Mouse (Mus musculus) embryonic fibroblast, embryonic 13.5 days (primary cell): ENCODE measurements around the gene Six1. TPM values are rescaled to one million over a fixed set of nuclear protein-coding genes. Genes with fewer than 3 reads are reported as not detected.
"Not testable (repeated sequence)": the region's sequence is repeated elsewhere in the genome, so short reads cannot be mapped to it uniquely, and the experiment has no call there.

ENCODE experiments used
- H3K27ac ChIP-seq: 2 replicates; pipeline ENCODE4 v1.5.1; 2012; ENCODE audit warnings: low read length, control low read depth, inconsistent platforms; ENCODE audit not compliant: insufficient read depth
- H3K4me1 ChIP-seq: 2 replicates; pipeline ENCODE4 v1.6.1; 2011; ENCODE audit warnings: low read length; ENCODE audit not compliant: control insufficient read depth, insufficient read depth
- H3K4me3 ChIP-seq: 2 replicates; pipeline ENCODE4 v1.5.1; 2011; ENCODE audit warnings: mild to moderate bottlenecking, control low read depth, low read length; ENCODE audit not compliant: insufficient read depth
- CTCF ChIP-seq: IDR thresholded peaks from 2 replicates; pipeline ENCODE4 v1.5.1; 2011; ENCODE audit warnings: mild to moderate bottlenecking, control low read depth, low read length, moderate library complexity, borderline replicate concordance; ENCODE audit not compliant: insufficient read depth
- POLR2A ChIP-seq: IDR thresholded peaks from 2 replicates; pipeline ENCODE4 v1.6.1; 2011; ENCODE audit warnings: low read depth, mild to moderate bottlenecking, control low read depth, low read length, moderate library complexity
- polyA plus RNA-seq: library from polyadenylated mRNA; stranded (reverse); fragments of >200 nt; gene quantifications from 2 replicates; pipeline ENCODE4 v1.2.4, GENCODE M21; 2011; ENCODE audit warnings: low read depth; ENCODE audit not compliant: missing spikeins, insufficient read length

Gene Six1
- polyA plus RNA-seq, 1 experiment: 31.3 TPM

GRCm38 (mm10) chr12:73012824-73013223, 40.9 kb downstream of the Six1 start:
- no peaks in the 10 kb centered on the region for H3K4me1 ChIP-seq
- H3K27ac ChIP-seq: no peak overlapping the region
- H3K4me3 ChIP-seq: no peak overlapping the region
- TF ChIP-seq POLR2A (no peak), CTCF (no peak)

GRCm38 (mm10) chr12:73012136-73012785, 41.4 kb downstream of the Six1 start:
- TF ChIP-seq POLR2A (no peak), CTCF (no peak)
- H3K4me1 ChIP-seq: no peaks in the 10 kb centered on the region
- H3K4me3 ChIP-seq: no peak overlapping the region
- H3K27ac ChIP-seq: no peak overlapping the region

GRCm38 (mm10) chr12:73002903-73003302, 50.8 kb downstream of the Six1 start:
- H3K4me1 ChIP-seq, H3K4me3 ChIP-seq, H3K27ac ChIP-seq: not testable (repeated sequence)

- H3K27ac ChIP-seq, H3K4me3 ChIP-seq, H3K4me1 ChIP-seq: not testable (repeated sequence)
Measured at GRCm38 (mm10) chr12:73002281-73002680, 51.4 kb downstream of the Six1 start.

- H3K4me3 ChIP-seq: no peak overlapping the region
- TF ChIP-seq POLR2A: no peak
- no peak for TF ChIP-seq CTCF
- H3K4me1 ChIP-seq: no peaks in the 10 kb centered on the region
- no peak overlapping the region for H3K27ac ChIP-seq
Measured at GRCm38 (mm10) chr12:72998105-72999001, 55.3 kb downstream of the Six1 start.

- H3K4me1 ChIP-seq: no peaks in the 10 kb centered on the region
- TF ChIP-seq POLR2A (no peak), CTCF (no peak)
- no peak overlapping the region for H3K27ac ChIP-seq
- no peak overlapping the region for H3K4me3 ChIP-seq
Measured at GRCm38 (mm10) chr12:72996646-72997045, 57.0 kb downstream of the Six1 start.

Other genes with a start within 250 kb of the Six1 start
- not detected in 2 replicates for gene Six6, start 114.0 kb downstream of the Six1 start, polyA plus RNA-seq
- 2.3 and 3.9 TPM in 2 replicates for gene 4930447C04Rik, start 113.1 kb downstream of the Six1 start, polyA plus RNA-seq
- 7.8 and 12.5 TPM in 2 replicates for gene Six4, start 59.6 kb upstream of the Six1 start, polyA plus RNA-seq
- 39.4 and 40.0 TPM in 2 replicates for gene Mnat1, start 69.8 kb upstream of the Six1 start, polyA plus RNA-seq
- gene Trmt5, start 232.8 kb upstream of the Six1 start, polyA plus RNA-seq: 25.6 and 29.3 TPM in 2 replicates
- 18.7 and 26.0 TPM in 2 replicates for gene Slc38a6, start 232.9 kb upstream of the Six1 start, polyA plus RNA-seq